Mouse (Mus musculus): Measurements from ENCODE around the gene Pigs.

DNA sequence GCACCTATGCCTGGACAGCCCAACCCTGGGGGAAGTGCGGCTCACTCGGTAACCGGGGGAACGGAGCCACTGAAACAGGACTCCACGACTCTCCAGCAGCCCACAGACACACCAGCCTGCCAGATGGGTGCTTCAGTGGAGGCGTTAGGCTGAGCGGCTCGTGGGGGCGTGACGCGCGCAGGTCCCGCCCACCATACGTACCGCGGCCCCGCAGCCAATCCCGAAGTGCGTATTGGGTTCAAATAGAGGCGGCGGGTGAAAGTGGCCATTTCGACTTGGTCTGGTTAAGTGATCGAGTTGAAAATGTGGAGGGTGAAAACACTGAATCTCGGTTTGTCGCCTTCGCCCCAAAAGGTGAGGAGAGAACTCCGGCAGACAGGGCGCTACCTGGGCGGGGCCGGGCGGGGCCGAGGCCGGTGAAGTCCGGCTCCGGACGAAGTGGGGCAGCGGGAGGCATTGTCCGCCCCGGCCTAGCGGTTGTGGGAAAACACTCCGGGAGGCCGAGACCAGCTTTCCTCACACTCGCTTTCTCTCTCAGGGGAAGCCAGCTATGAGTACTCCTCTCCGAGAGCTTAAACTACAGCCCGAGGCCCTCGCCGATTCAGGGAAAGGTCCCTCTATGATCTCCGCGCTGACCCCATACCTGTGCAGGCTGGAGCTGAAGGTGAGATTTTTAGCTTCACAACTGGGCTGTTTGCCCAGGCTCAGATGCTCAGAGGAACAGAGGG lies 26.7 kb upstream of the Pigs start, which contains the start of gene Spag5:
- TF ChIP-seq MYOG (IDR thresholded peaks at IDR 0.05; ENCODE audit: control insufficient read depth in 1 of 3, insufficient read depth in 1 of 3, insufficient read length in 2 of 3, low read depth in 2 of 3) (peak in 1 of 3 experiments; percentile 58), MAX (IDR thresholded peaks at IDR 0.05; ENCODE audit: low read depth) (no peak), USF1 (IDR thresholded peaks at IDR 0.05; ENCODE audit: low read depth) (no peak), CEBPB (IDR thresholded peaks at IDR 0.05; ENCODE audit: insufficient read depth, poor library complexity, severe bottlenecking) (no peak), POLR2A (IDR thresholded peaks at IDR 0.05; ENCODE audit: insufficient read length, low read depth) (peak; percentile 97), POLR2AphosphoS2 (IDR thresholded peaks at IDR 0.05; ENCODE audit: insufficient read length, low read depth) (peak; percentile 97), E2F4 (IDR thresholded peaks at IDR 0.05; ENCODE audit: insufficient read depth) (peak; percentile 96), MYOD1 (IDR thresholded peaks at IDR 0.05; ENCODE audit: control insufficient read depth in 1 of 3, insufficient read length in 2 of 3, low read depth in 2 of 3) (peak in 1 of 3 experiments; percentile 39), TCF12 (IDR thresholded peaks at IDR 0.05; ENCODE audit: insufficient read depth, poor library complexity, severe bottlenecking) (no peak), SRF (IDR thresholded peaks at IDR 0.05; ENCODE audit: control insufficient read depth, insufficient read length, low read depth) (no peak)

All from myocyte (in vitro differentiated cells).